Mouse (Mus musculus): ENCODE data around the gene Anln. TPM values are rescaled to one million over a fixed set of nuclear protein-coding genes. Genes with fewer than 3 reads are reported as not detected.
A peak's percentile ranks its signal among the peaks of the same experiment; 100 is the strongest.

The Anln gene
- 26.1 and 35.5 TPM in 2 replicates for polyA plus RNA-seq (2011; ENCODE audit: insufficient read depth, insufficient read length, low replicate concordance, missing spikeins)

DNA sequence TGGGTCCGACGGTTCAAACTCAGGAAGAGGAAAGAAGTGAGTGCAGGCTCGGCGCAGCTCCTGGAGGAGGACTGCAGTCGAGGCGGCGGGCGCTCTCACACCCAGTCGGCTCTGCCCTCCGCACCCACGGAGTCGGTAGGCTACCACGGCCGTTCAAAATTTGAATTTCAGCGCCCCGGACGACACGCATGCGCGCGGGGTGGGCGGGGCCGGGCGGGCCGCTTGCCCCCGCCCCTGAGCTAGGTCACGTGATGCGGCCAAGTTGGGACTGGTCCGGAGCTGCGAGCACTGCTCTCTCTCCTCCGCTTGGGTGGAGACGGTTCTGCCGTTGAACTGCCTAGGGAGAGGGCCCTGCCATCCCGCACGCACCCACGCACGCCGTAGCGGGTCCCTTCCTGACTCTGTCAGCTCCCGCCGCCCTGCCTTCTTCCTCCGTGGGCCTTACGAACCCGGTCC lies at the start of gene Anln:
Anln (minus strand) TSS at position 168 of the 456 bp plus-strand sequence.
- Histone ChIP-seq H3K4me3 (replicated peaks; ENCODE audit: control insufficient read depth, low read depth, low read length) (peak within 1 kb of the TSS; percentile 99), H3K4me1 (ENCODE audit: control insufficient read depth, insufficient read depth, low read length) (no peaks in the 10 kb centered on the region; the same call in 1 of the 2 replicates), H3K27ac (ENCODE audit: control insufficient read depth, insufficient read depth, low read depth, low read length, poor library complexity) (peak within 1 kb of the TSS; percentile 90)
- TF ChIP-seq POLR2A (IDR thresholded peaks at IDR 0.05; ENCODE audit: borderline replicate concordance, control insufficient read depth, low read depth, low read length): peak; percentile 95
- peak; percentile 24; the same call in 1 of the 2 replicates for TF ChIP-seq CTCF (IDR thresholded peaks at IDR 0.05; ENCODE audit: control insufficient read depth, insufficient read depth, low read length)
- under 1% methylated on average over 42 of the region's 44 CpGs for WGBS

DNA sequence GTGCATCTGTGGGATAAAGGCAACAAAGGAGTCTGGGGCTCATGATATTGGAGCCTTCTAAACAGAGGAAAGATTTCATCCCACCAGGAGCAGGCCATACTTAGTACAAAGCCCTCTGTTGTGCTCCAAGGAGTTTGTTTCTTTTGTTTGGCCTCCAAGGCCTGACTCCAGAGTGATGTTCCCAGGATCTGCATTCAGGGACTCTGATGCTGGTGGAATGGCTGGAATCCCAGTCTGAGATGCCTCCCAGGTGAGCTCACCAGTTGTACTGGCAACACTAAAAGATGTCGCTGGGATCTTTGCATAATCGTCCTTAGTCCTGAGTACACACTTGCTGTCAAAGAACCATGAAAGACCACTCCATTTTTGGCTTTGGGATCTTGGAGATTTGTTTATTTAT lies 45.1 kb upstream of the Anln start:
- TF ChIP-seq CTCF (IDR thresholded peaks at IDR 0.05; ENCODE audit: control insufficient read depth, insufficient read depth, low read length) (no peak), POLR2A (IDR thresholded peaks at IDR 0.05; ENCODE audit: borderline replicate concordance, control insufficient read depth, low read depth, low read length) (no peak)
- H3K4me1 ChIP-seq (ENCODE audit: control insufficient read depth, insufficient read depth, low read length): peaks cover 3% of the 10 kb centered on the region; the same call in 1 of the 2 replicates
- H3K27ac ChIP-seq (ENCODE audit: control insufficient read depth, insufficient read depth, low read depth, low read length, poor library complexity): no peak overlapping the region
- H3K4me3 ChIP-seq (replicated peaks; ENCODE audit: control insufficient read depth, low read depth, low read length): no peak overlapping the region
- WGBS: 86% methylated on average over 2 of the region's 2 CpGs

DNA sequence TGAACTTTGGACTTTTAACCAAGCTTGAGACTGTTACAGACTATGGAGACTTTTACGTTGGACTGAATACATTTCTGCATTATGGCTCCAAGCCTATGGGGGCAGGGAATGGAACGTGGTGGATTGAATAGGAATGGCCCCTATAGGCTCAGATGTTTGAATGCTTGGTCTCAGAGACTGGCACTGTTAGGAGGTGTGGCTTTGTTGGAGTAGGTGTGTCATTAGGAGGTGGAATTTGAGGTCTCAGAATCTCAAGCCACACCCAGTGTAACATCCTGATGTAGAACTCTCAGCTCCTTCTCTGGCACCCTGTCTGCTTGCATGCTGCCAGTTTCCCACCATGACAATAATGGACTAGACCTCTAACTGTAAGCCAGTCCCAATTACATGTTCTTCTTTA lies 44.2 kb upstream of the Anln start:
- TF ChIP-seq CTCF (IDR thresholded peaks at IDR 0.05; ENCODE audit: control insufficient read depth, insufficient read depth, low read length) (no peak), POLR2A (IDR thresholded peaks at IDR 0.05; ENCODE audit: borderline replicate concordance, control insufficient read depth, low read depth, low read length) (no peak)
- WGBS: 88% methylated on average over 2 of the region's 2 CpGs
- Histone ChIP-seq H3K4me1 (ENCODE audit: control insufficient read depth, insufficient read depth, low read length) (peaks cover 3% of the 10 kb centered on the region; the same call in 1 of the 2 replicates), H3K27ac (ENCODE audit: control insufficient read depth, insufficient read depth, low read depth, low read length, poor library complexity) (no peak overlapping the region), H3K4me3 (replicated peaks; ENCODE audit: control insufficient read depth, low read depth, low read length) (no peak overlapping the region)

DNA sequence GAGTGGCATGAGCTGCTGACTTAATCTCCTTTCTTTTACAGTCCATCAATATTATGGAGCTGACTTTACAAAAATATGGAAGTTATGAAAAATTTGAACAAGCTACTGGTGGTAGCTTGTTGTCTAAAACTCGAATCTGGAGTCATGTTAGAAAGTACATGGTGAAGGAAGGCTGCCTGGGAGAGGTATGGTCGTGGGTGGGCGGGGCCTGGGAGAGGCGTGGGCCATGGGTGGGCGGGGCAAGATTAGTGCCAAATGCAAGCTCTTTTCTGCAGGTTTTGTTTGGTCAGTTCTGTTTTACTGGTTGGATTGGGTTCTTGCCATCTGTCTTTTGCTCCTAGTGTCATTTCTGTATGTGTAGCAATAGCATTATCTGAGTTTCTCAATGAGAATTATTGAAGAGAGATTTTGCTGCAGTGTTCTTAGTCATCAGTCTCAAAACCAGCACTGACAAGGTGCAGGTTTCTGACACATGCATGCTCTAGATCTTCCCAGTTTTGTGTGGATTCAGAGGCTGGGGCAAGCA lies 41.4 kb upstream of the Anln start:
- Histone ChIP-seq H3K4me1 (ENCODE audit: control insufficient read depth, insufficient read depth, low read length) (peaks cover 3% of the 10 kb centered on the region; the same call in 1 of the 2 replicates), H3K27ac (ENCODE audit: control insufficient read depth, insufficient read depth, low read depth, low read length, poor library complexity) (no peak overlapping the region; the same call in 1 of the 2 replicates), H3K4me3 (replicated peaks; ENCODE audit: control insufficient read depth, low read depth, low read length) (no peak overlapping the region)
- TF ChIP-seq CTCF (IDR thresholded peaks at IDR 0.05; ENCODE audit: control insufficient read depth, insufficient read depth, low read length) (no peak), POLR2A (IDR thresholded peaks at IDR 0.05; ENCODE audit: borderline replicate concordance, control insufficient read depth, low read depth, low read length) (no peak)
- WGBS: 9% methylated on average over 5 of the region's 5 CpGs

DNA sequence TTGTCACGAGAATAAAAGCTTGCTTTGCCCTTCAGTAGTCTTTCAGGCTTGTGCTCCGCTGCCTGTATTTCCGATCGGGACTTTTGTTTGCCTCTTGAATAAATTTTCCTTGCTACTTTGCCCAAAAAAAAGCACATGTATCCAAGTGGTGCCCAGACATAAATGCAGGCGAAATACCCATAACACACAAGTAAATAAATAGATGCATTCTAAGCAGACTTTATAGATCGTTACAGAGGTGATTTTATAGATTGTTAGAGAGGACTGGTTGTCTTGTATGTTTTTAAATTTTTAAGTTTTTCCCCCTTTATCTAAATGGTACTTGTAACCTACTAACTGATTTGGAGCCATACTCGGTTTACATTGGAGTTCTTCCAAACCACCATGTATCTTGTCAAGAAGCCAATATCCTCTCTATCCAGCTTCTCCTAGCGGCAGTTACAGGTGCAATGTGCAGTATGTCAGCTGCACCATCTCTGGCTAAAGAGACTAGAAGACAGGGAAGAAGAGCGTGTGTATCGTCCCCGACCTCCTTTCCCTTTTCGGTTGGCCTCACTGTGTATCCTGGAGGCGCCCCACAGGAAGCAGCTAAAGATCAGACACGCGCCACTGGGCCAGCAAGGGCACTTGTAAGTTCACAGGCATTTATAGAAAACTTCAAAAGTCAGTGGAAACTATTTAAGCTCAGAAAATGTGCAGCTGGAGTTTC lies 40.7 kb upstream of the Anln start:
- H3K4me3 ChIP-seq (replicated peaks; ENCODE audit: control insufficient read depth, low read depth, low read length): peak overlapping the region; percentile 3
- no peak overlapping the region for H3K27ac ChIP-seq (ENCODE audit: control insufficient read depth, insufficient read depth, low read depth, low read length, poor library complexity)
- WGBS: 26% methylated on average over 15 of the region's 15 CpGs
- peaks cover 3% of the 10 kb centered on the region; the same call in 1 of the 2 replicates for H3K4me1 ChIP-seq (ENCODE audit: control insufficient read depth, insufficient read depth, low read length)
- TF ChIP-seq POLR2A (IDR thresholded peaks at IDR 0.05; ENCODE audit: borderline replicate concordance, control insufficient read depth, low read depth, low read length): no peak
- TF ChIP-seq CTCF (IDR thresholded peaks at IDR 0.05; ENCODE audit: control insufficient read depth, insufficient read depth, low read length): no peak

DNA sequence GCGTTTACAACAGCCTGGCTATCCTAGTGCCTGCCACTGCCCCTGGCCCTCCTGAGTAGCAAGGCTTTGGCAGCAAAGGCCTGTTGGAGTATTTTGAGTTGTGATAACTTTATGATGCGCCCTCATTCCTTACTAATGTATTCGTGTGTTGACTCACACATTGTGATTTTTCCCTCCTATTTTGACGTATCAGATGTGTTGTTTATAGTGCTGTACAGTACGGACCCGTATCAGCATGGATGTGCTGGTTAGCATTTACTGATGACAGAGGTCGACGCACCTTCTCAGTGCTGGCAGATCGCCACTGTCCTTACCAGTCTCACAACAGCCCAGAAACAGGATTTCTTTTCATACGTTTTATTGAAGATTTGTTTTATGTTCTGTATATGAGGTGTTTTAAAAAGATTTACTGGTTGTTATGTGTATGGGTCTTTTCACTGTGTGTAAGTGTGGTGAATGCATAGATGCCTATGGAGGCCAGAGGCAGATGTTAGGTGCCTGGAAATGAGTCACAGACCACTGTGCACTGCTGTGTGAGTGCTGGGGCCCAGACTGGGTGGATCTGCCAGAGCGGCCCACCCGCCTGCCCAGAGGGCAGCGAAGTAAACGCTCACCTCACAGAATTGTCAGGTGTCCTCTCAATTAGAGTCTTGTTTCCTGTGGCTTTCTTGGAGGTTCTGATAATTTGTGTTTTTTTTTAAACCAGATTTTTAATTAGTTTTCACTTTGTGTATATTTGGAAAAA lies 39.9 kb upstream of the Anln start:
- no peak overlapping the region for H3K4me3 ChIP-seq (replicated peaks; ENCODE audit: control insufficient read depth, low read depth, low read length)
- no peak overlapping the region for H3K27ac ChIP-seq (ENCODE audit: control insufficient read depth, insufficient read depth, low read depth, low read length, poor library complexity)
- no peak for TF ChIP-seq POLR2A (IDR thresholded peaks at IDR 0.05; ENCODE audit: borderline replicate concordance, control insufficient read depth, low read depth, low read length)
- TF ChIP-seq CTCF (IDR thresholded peaks at IDR 0.05; ENCODE audit: control insufficient read depth, insufficient read depth, low read length): no peak
- WGBS: 72% methylated on average over 14 of the region's 14 CpGs
- H3K4me1 ChIP-seq (ENCODE audit: control insufficient read depth, insufficient read depth, low read length): peaks cover 3% of the 10 kb centered on the region; the same call in 1 of the 2 replicates

DNA sequence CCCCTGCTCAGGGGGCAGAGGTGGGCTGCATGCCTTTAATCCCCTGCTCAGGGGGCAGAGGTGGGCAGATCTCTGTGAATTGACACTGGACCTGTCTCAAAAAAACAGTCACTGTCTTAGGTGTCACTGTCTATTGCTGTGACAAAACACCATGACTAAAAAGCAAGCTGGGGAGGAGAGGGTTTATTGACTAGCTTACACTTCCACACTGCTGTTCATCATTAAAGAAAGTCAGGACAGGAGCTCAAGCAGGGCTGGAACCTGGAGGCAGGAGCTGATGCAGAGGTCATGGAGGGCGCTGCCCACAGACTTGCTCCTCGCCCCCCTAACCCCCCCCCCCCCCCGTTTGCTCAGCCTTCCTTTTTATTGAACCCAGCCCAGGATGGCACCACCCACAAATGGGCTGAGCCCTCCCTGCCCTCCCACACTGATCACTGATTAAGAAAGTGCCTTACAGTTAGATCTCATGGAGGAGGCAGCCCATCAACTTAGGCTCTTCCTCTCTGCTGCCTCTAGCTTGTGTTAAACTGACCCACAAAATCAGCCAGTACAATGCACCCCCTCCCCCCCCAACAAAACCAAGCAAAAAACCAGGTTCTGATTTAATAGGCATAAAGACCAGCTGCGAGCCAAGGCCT lies 39.2 kb upstream of the Anln start:
- WGBS: 62% methylated on average over 3 of the region's 4 CpGs
- Histone ChIP-seq H3K4me1 (ENCODE audit: control insufficient read depth, insufficient read depth, low read length) (peaks cover 3% of the 10 kb centered on the region; the same call in 1 of the 2 replicates), H3K27ac (ENCODE audit: control insufficient read depth, insufficient read depth, low read depth, low read length, poor library complexity) (no peak overlapping the region), H3K4me3 (replicated peaks; ENCODE audit: control insufficient read depth, low read depth, low read length) (no peak overlapping the region)
- TF ChIP-seq POLR2A (IDR thresholded peaks at IDR 0.05; ENCODE audit: borderline replicate concordance, control insufficient read depth, low read depth, low read length) (no peak), CTCF (IDR thresholded peaks at IDR 0.05; ENCODE audit: control insufficient read depth, insufficient read depth, low read length) (no peak)

Measured in bone marrow, adult 2 months (tissue).